Mouse (Mus musculus) bone marrow, adult 2 months (tissue): ENCODE measurements around the gene Cfap43.

Experiments used
- CTCF ChIP-seq: fragments of 200-500 bp; IDR thresholded peaks from 2 replicates; pipeline ENCODE4 v1.5.1; 2011; ENCODE audit warnings: low read length, control low read depth; ENCODE audit not compliant: control insufficient read depth, insufficient read depth
- POLR2A ChIP-seq: fragments of 200-500 bp; IDR thresholded peaks from 2 replicates; pipeline ENCODE4 v1.6.1; 2011; ENCODE audit warnings: low read depth, mild to moderate bottlenecking, control low read depth, low read length, borderline replicate concordance; ENCODE audit not compliant: control insufficient read depth

DNA sequence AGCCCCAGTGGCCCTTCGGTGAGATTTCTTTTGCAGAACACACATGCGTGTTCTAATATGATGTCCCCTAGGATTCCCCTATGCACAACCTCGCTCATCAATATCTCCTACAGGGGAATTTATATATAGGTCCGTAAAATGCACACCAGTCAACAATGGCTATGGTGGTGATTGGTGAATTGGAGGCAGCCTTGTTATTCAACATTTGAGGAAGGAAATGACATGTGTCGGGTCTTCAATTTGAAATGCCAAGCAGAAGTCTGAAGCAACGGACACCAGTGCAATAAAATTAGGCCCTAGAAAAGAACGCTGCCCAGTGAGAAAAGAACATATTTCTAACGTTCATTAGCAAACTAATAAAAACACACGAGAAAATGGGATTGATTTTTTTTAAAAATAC lies 17.9 kb upstream of the Cfap43 start:
- no peak for TF ChIP-seq CTCF
- no peak for TF ChIP-seq POLR2A
